Mouse (Mus musculus) monocyte, adult 5-6 weeks (primary cell): ENCODE results near the gene Rbfox1. TPM values are rescaled to one million over a fixed set of nuclear protein-coding genes. Genes with fewer than 3 reads are reported as not detected.

Experiments used
- ATAC-seq: fragments of 153-309, 156-312 bp; replicated peaks from 2 replicates; pipeline ENCODE4 v1.8.0; 2017; ENCODE audit warnings: mild to moderate bottlenecking; ENCODE audit not compliant: low TSS enrichment, insufficient number of reproducible peaks, severe bottlenecking, poor library complexity, low FRiP score
- total RNA-seq: library from RNA; stranded (forward); fragments of 200-1000, 200-491, 200-594 nt; gene quantifications from 3 replicates; pipeline ENCODE4 v1.2.3, GENCODE M21; 2017

Rbfox1 gene
- total RNA-seq, 1 experiment from 2014 or later, result not detected

DNA sequence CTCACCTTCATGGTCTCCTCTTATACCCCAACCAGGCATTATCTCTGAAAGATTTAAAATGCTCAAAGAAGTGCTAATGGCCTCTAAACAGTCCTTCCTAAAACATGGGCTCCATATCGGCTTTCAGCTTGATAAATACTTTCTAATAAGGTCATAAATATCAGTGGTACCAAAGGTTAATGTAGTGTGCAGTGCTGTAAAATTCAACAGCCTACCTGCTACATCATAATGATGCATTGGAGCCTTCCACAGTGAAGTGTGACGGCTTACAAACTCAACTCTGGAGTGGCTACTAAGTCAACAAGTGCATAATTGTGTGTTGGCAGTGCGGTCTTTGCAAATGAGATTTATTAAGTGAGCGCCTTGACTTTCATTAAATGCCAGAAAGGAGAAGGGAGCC lies 1366.5 kb downstream of the Rbfox1 start:
- ATAC-seq, result no peak

DNA sequence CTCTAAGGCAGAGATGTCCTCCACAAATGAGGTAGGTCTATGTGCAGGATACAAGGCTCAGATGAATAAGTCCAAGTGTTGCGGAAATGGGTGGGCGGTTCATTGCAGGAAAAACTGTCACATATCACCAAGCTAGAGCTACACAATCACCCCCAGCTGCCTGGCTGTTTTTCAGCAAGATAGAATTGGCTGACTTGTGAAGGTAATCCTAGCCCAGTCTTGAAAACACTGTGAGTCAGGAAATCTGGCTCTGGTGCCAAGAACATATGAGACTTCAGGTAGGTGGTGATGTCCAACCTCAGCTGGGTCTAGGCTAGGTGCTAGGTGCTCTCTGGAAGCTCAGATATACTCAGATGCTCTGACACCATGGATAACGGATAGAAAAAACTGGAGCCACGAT lies 1372.2 kb downstream of the Rbfox1 start:
- ATAC-seq, result no peak

DNA sequence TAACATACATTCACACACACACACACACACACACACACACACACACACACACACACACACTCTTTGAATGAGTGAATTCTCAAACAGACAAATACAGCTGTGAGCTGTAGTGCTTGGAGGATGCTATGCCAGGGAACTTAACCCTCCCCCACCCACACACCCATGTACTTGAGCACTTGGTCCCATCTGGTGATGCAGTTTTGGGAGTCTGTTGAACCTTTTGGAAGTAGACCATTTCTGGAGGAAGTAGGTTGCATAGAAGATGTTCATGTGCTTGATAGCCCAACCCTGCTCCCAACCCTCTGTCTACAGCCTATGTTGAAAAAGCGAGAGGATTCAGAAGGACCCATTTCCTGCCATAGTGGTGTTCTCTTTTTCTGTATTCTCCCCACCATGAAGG lies 1378.1 kb downstream of the Rbfox1 start:
- ATAC-seq, result no peak

DNA sequence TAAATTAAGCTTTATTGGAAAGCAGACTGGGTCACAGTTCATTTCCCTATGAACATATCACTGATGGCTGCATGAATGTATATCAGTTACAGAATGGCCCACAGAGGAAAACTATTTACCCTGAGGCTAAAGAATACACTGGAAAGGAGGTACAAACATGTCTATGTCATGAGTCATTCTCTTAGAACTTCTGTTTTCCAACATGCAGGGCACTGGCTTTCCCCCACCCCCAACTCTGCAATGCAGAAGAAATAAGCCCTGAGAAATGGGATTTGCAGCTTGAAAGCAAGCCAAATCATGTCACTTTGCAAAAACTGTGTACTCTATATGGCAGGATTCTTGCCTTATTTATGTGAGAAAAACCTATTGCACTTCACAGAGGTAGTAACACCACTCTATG lies 1380.6 kb downstream of the Rbfox1 start:
- ATAC-seq, result no peak

DNA sequence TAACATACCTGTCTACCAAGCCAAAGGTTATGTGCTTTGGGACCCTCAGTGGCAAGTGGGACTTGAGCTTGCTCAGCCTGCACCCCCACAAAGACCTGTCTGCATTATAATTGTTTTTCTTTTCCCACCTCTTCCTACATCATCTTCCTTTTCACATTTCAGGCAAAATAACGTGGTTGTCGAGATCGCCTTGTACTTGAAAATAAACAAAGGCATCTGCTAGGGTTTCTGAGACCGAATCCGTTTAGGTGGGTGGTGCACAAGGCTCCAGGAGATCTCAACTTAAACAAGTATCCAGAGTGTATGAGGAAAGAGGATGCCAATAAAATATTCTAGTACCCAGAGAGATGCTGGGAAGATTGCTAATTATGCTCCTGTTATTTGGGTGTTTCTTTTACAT lies 1390.3 kb downstream of the Rbfox1 start:
- no peak for ATAC-seq

DNA sequence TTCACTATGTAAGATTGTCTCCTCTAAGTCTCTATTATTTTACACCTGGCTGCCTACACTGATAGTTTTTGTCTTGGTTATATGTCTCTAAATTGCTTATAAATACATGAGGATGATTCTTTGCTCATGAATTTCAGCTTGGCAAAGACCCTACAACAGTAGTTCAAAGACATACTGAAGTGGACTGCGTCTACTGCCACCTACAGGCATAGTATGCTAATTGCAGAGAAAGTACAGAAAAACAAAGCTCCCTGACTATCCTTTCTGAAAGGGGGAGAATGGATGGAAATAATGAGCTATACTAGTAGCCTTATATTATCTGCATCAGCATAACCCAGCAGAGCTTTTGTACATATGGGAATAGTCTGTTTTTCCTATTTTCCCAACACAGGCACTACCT lies 1390.7 kb downstream of the Rbfox1 start:
- no peak for ATAC-seq

DNA sequence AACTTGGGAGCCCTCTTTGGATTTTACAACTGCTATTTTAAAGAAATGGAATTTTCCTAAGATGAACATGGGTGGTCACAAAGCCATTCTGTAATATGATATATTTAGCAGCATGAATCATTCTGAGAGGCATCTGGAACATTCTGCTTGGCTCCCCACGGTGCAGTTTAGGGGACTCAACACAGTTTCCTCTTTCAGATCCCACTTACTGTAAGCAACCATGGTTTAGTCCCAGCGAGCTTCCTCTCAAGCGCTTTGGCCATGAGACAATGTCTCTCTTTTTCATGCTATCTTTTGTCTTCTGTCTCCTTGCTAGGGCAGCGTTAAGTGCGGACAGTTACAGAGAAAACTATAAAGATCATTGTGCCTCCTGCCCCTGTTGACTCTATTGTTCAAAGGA lies 1394.4 kb downstream of the Rbfox1 start:
- no peak for ATAC-seq

DNA sequence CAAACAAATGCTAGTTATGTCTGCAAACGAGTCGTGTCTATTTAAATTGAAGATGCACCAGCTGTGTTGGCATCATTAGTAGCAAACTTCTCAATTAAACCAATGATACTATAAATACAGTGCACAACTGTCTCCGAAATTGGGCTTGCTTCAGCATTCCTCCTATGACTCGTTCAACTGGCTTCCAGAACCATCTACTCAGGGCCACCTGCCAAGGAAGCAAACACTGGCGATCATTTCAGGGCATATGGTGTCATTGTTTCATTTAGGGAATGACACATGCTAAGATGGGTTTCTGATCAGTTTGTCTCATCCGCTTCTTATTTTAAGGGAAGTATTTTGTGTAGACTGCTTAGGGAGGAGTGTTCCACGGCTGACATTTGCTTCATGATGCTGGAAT lies 1397.1 kb downstream of the Rbfox1 start:
- ATAC-seq, result no peak

DNA sequence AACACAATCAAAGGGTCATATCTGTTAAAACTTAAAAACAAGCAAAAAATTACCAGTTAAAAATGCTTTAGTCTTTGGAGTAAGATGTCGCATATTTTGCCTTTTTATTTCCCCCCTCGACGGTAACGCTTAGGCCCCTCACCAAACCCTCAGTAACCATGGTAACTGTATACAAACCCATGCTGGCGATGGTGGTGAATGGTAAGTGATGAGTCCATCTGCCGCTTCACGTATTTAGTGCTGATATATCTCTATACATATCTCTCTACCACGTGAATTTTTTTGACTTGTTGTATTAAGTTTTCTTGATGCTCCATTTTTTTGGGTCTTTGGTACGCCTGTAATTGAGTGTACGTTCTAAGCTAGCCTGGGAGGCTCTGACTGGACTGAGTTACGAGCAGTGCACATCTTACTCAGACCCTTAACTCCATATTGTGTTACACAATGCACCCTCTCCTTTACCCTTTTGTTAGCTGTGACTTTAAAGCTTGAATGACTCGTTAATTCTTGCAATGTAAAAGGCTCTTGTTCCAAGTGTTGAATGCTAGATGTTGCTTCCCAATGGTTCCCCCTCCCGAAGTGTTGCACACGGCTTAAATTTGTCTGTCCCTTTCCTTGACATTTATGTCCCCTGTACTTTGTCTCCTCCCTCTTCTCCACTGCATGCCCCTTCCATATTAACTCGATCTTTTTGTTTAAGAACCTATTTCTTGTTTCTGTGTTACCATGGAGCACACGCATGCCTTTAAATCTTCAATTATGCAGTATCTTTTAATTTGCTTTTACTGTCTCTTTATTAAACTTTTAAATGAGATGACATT lies 1408.0 kb downstream of the Rbfox1 start:
- no peak for ATAC-seq

DNA sequence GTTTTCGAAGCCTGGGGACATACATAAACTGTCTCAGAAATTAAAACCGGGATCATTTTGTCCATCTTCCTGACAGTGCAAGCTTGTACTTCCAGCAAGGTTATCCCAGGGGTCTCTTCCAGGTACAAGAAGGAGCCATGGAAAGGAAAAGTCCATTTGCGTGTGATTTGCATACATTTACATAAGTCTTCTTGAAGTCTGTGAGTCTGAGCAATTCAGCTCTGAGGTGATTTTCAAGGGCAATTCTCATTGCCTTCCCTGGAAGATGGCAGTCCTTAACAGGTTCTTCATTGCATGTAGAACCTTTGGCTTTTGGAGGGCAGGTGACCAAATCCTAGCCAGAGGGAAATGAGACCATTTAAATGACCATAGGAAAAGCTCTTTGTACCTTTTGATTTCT lies 1417.3 kb downstream of the Rbfox1 start:
- no peak for ATAC-seq

DNA sequence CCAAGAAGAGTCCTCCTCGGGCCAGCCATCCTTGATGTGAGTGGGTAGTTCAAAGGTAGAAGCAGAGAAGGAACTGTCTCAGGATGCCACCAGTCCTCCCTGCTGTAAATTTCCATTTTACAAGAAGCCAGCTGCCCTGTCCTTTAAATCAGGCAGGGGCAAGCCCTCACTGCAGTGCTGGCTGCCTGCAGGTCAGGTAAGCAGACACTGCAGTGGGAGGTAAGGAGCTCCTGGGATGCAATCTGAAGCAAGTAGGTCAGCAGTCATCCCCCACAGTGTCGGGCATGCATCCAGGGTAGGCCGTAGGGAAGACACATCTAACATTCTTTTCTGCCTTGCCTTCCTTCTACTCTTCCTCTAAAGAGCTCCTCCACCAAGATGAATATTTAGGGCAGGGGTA lies 1444.0 kb downstream of the Rbfox1 start:
- no peak for ATAC-seq

DNA sequence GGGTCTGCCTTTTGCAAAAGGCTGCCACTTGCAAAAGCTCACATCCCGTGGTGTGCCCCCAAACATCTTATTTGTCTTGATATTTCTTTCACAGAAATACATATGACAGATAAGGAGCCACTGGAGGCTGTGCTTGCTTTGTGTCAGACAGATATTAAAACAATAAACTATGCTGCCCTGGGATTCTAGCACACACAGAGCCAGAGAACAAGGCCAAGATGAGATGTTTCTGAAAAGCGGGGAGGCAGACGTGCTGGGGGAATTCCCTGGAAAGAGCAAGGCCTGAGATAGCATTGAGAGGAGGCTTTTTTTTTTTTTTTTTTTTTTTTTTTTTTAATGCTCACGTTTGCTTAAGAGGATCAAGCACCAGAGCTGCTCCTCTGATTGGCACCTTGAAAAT lies 1456.0 kb downstream of the Rbfox1 start:
- ATAC-seq, result no peak

DNA sequence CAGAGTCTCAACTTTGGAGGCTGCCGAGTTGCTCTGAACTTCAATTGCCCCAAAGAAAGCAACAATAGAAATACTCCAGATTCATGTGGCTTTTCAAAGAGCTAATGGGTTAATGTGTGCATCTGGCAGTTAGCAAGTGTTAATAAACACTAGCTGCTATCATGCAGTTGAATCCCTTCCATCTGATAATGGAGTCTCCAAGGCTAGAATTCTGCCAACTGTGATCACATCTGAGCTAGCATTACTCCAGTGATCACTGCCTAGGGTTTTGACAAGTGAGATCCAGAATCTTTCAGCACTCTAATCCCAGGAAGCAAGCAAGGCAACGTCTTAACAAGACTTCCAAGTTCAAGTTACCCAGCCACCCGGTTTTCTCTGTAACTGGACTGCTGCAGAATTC lies 1460.1 kb downstream of the Rbfox1 start:
- no peak for ATAC-seq

DNA sequence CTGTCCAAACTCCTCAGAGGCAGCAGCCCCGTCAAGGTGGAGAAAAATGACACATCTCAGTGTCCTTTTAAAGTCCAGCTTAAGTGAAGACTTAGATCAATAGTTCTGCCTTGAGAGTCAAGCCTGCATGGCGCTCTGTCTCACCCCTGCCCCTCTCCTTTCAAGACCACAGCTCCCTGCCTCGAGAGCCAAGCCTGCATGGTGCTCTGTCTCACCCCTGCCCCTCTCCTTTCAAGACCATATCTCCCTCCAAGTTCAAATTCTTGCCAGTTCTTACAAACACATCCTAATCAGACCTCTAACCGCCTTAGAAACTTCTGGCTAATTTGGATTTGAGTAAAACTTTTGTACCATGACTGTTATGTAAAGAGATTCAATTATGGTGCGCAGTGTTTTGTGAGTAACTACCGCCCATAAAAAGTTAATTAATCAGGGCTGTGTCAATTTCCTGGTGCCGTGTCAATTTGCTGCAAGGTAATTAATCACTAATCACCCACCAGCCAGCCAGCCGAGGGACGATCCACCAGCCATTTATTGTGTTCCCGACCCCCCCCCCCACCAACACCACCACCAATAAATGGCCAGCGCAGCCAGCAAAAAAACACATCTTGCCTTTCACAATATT lies 1461.0 kb downstream of the Rbfox1 start:
- ATAC-seq, result no peak

DNA sequence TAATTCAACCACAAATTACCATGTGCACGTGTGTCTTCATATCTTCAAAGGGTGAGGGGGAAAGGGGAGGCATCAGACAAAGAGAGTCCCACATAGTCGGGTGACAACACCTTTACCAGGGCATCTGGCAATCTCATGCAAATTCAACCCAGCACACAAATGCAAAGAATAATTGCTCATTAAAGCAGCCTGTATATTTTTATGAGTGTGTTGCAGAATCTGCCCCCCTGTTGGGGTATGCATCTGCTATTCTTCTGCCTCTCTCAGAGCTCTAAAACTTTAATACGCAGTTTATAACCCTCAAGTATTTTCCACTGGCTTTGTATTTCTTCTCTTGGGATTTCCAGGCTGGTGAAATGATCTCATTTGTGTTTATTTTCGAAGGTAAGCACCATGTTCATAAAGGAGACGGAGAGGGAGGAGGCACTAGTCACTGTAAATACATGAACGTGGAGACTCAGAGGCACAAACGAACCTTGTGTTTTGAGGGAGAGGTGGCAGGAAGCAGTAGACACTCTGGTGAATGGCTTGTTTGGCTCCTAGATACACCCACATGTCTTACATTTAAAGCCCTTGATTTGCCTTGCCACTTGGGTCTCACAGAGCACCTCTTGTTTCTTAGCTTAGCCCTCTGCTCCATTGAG lies 1462.5 kb downstream of the Rbfox1 start:
- no peak for ATAC-seq

DNA sequence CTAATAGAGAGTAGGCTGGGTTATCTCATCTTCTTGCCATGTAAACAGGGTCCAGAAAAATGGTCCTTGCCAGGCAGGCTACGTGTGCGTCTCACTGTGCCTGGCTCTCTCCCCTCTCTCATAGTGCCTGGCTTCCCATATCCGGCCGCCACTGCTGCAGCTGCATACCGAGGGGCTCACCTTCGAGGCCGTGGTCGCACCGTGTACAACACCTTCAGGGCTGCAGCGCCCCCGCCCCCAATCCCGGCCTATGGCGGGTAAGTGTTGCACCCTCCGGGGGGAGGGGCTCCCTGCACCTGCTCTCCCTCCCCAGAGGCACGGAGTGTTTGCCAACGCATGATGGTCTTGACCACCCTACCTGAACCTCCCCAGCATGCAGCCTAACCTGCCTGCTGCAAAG lies 1467.7 kb downstream of the Rbfox1 start:
- no peak for ATAC-seq

DNA sequence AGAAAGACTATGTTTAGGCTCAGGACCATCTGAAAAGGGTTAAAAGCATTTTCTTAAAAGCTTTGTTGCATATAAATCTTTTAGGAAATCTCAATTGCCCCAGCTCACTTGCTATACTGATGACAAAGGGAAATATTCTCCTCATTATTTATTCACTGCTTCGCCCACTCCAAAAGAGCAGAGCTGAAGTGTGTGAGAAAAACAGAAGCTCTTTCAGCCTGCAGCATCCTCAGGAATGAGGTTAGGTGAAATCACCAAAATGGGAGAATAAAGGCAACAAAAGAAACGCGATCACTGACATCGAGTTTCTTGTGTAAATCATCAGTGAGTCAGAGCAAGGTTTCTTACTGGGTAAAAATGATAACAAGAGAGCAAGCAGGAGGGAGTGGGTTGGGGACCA lies 1469.0 kb downstream of the Rbfox1 start:
- ATAC-seq, result no peak

DNA sequence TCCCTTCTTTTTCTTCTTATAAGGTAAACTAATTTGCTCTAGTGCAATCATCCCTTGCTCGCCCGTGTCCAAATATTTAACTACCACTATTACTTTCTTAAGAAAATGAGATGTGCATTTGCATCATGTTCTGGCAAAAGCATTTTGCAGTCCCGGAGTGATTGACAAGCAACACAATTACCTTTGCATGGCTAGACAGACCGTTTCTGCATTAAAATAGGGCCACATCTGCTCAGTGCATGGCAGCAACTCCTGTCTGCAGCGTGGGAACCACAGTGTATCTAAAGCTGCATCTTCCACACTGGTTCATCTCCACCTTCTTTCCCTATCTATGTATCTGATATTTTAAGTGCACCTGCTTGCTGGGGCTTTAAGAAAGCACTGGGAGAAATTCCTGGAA lies 1473.9 kb downstream of the Rbfox1 start:
- no peak for ATAC-seq

DNA sequence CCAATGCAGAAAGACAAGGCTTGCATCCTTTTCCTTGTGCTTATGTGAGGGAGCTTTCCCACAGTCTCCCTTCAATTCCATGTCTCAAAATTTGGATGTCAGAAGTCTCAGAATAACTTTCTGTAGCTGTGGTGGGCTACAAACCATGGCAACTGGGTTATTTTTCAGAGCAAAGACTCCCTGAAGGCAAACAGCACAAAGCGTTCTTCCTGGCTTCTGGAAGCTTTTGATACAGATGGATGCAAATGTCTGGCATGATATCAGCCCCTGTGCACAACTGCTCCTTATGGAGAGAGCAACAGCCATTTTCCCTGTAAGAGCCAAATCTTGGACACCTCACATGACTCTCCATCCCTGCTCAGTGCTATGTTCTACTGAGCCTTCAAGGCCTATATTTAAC lies 1475.6 kb downstream of the Rbfox1 start:
- ATAC-seq, result no peak

DNA sequence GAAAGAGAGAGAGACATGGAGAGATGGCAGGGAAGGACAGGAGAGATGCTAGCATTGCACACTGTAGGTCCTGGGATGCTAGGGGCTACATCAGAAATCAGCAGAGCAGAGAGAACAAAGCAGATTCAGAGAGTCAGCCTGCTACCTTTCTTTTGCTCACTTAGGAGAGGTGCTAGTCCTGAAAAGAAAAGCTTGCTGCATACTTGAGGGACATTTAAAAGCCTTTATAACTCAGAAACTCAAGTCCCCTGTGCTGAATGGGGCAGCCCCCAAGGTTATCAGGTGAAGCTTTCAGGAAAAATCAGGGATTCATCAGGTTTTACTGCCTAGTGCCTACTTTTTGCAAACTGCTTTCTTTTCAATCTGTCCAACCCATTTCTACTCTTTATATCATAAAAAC lies 1480.7 kb downstream of the Rbfox1 start:
- ATAC-seq, result no peak
